Mouse (Mus musculus) limb, embryonic 14.5 days (tissue): ENCODE measurements around the gene Foxa2. TPM values are rescaled to one million over a fixed set of nuclear protein-coding genes. Genes with fewer than 3 reads are reported as not detected.
A peak's percentile ranks its signal among the peaks of the same experiment; 100 is the strongest.

ENCODE experiments used
- ATAC-seq: fragments of 200-750 bp; cut with Nextera tagmentation; 2 replicates; pipeline ENCODE4 v1.8.0; 2017; ENCODE audit warnings: low read depth, moderate number of reproducible peaks, moderate TSS enrichment; ENCODE audit not compliant: low FRiP score
- DNase-seq: peaks from one replicate; pipeline ENCODE4 v3.0.0-alpha.2; 2015; ENCODE audit warnings: low spot score
- H3K27ac ChIP-seq: fragments of 300-500 bp; sonication (generic); replicated peaks from 2 replicates; pipeline ENCODE4 v1.5.1; 2014; ENCODE audit warnings: low read depth, mild to moderate bottlenecking, low read length, moderate library complexity, mixed read lengths
- H3K27me3 ChIP-seq: fragments of 300-500 bp; sonication (generic); 2 replicates; pipeline ENCODE4 v1.6.1; 2014; ENCODE audit warnings: low read length, mixed read lengths; ENCODE audit not compliant: control insufficient read depth, insufficient read depth
- H3K36me3 ChIP-seq: fragments of 300-500 bp; sonication (generic); 2 replicates; pipeline ENCODE4 v1.6.1; 2014; ENCODE audit warnings: mild to moderate bottlenecking, low read length, moderate library complexity, mixed read lengths; ENCODE audit not compliant: control insufficient read depth, insufficient read depth
- H3K4me1 ChIP-seq: fragments of 300-500 bp; sonication (generic); 2 replicates; pipeline ENCODE4 v1.6.1; 2014; ENCODE audit warnings: antibody characterized with exemption, low read length, mixed read lengths; ENCODE audit not compliant: control insufficient read depth, insufficient read depth
- H3K4me2 ChIP-seq: fragments of 300-500 bp; sonication (generic); replicated peaks from 2 replicates; pipeline ENCODE4 v1.6.1; 2014; ENCODE audit warnings: low read depth, mild to moderate bottlenecking, low read length, moderate library complexity; ENCODE audit not compliant: severe bottlenecking
- H3K4me3 ChIP-seq: fragments of 300-500 bp; sonication (generic); replicated peaks from 2 replicates; pipeline ENCODE4 v1.5.1; 2014; ENCODE audit warnings: low read length
- H3K9ac ChIP-seq: fragments of 300-500 bp; sonication (generic); 2 replicates; pipeline ENCODE4 v1.6.1; 2014; ENCODE audit warnings: mild to moderate bottlenecking, low read depth, low read length, moderate library complexity; ENCODE audit not compliant: severe bottlenecking
- H3K9me3 ChIP-seq: fragments of 300-500 bp; sonication (generic); 2 replicates; pipeline ENCODE4 v1.6.1; 2016; ENCODE audit warnings: low read length; ENCODE audit not compliant: control insufficient read depth
- POLR2A ChIP-seq: fragments of 200-500 bp; IDR thresholded peaks from 2 replicates; pipeline ENCODE4 v1.8.0; 2012; ENCODE audit warnings: inconsistent platforms, mild to moderate bottlenecking, moderate library complexity, borderline replicate concordance; ENCODE audit not compliant: insufficient read depth, insufficient read length; ENCODE audit errors: extremely low read depth
- WGBS: fragments of 180-500 bp; shearing (Covaris S2); extraction: QIAGEN DNeasy Blood & Tissue Kit; methylation state at CpG from one replicate; pipeline ENCODE4 v1.1.7; 2014; 5-methylcytosine and 5-hydroxymethylcytosine counted together
- polyA plus RNA-seq, 2 experiments: library from polyadenylated mRNA; depleted of rRNA in 1 of 2; stranded (reverse) in 1 of 2; unstranded in 1 of 2; fragments of >200 nt; fragmentation: Nextera tagmentation in 1 of 2; extraction: Ambion mirVana in 1 of 2; gene quantifications; 2 replicates each; pipeline versions ENCODE4 v1.2.1 to v1.2.3; 2012 to 2014

Foxa2 gene
- polyA plus RNA-seq, 2 experiments: 0.14 to 1.7 TPM

- Histone ChIP-seq H3K9ac (no peak overlapping the region), H3K4me3 (no peak overlapping the region), H3K4me1 (peaks cover 10% of the 10 kb centered on the region; the same call in 1 of the 2 replicates), H3K9me3 (no peaks in the 10 kb centered on the region), H3K27ac (no peak overlapping the region), H3K27me3 (peaks cover 100% of the 10 kb centered on the region), H3K36me3 (no peaks in the 10 kb centered on the region), H3K4me2 (no peak overlapping the region)
- TF ChIP-seq POLR2A: no peak
- no peak for DNase-seq
- 8% methylated on average over 16 of the region's 17 CpGs for WGBS
- no peak for ATAC-seq
These were observed 3.3 kb downstream of the Foxa2 start for GRCm38 (mm10) chr2:148043271-148043975.

- Histone ChIP-seq H3K27me3 (peaks cover 100% of the 10 kb centered on the region), H3K36me3 (no peaks in the 10 kb centered on the region), H3K4me3 (no peak overlapping the region), H3K27ac (no peak overlapping the region), H3K4me1 (peaks cover 10% of the 10 kb centered on the region; the same call in 1 of the 2 replicates), H3K4me2 (no peak overlapping the region), H3K9ac (no peak overlapping the region), H3K9me3 (no peaks in the 10 kb centered on the region)
- 1% methylated on average over 3 of the region's 3 CpGs for WGBS
- TF ChIP-seq POLR2A: no peak
- ATAC-seq (no peak), DNase-seq (no peak)
These were observed 4.6 kb downstream of the Foxa2 start for GRCm38 (mm10) chr2:148042126-148042640.

GRCm38 (mm10) chr2:148041381-148041780, 5.4 kb downstream of the Foxa2 start:
- TF ChIP-seq POLR2A: no peak
- peaks cover 10% of the 10 kb centered on the region; the same call in 1 of the 2 replicates for H3K4me1 ChIP-seq
- no peak overlapping the region for H3K27ac ChIP-seq
- H3K4me2 ChIP-seq: no peak overlapping the region
- 7% methylated on average over 5 of the region's 5 CpGs for WGBS
- no peaks in the 10 kb centered on the region for H3K9me3 ChIP-seq
- ATAC-seq (no peak), DNase-seq (no peak)
- H3K36me3 ChIP-seq: no peaks in the 10 kb centered on the region
- no peak overlapping the region for H3K9ac ChIP-seq
- peaks cover 100% of the 10 kb centered on the region for H3K27me3 ChIP-seq
- no peak overlapping the region for H3K4me3 ChIP-seq

GRCm38 (mm10) chr2:148040236-148041121, 6.3 kb downstream of the Foxa2 start:
- WGBS: 3% methylated on average over 35 of the region's 37 CpGs
- H3K9ac ChIP-seq: no peak overlapping the region
- no peak overlapping the region for H3K4me3 ChIP-seq
- ATAC-seq (no peak), DNase-seq (no peak)
- H3K9me3 ChIP-seq: no peaks in the 10 kb centered on the region
- no peak overlapping the region for H3K27ac ChIP-seq
- peaks cover 1% of the 10 kb centered on the region; the same call in 1 of the 2 replicates for H3K4me1 ChIP-seq
- no peak for TF ChIP-seq POLR2A
- peaks cover 99% of the 10 kb centered on the region for H3K27me3 ChIP-seq
- H3K4me2 ChIP-seq: no peak overlapping the region
- H3K36me3 ChIP-seq: no peaks in the 10 kb centered on the region

- ATAC-seq (no peak), DNase-seq (no peak)
- H3K9me3 ChIP-seq: no peaks in the 10 kb centered on the region
- no peak overlapping the region for H3K27ac ChIP-seq
- no peak for TF ChIP-seq POLR2A
- H3K27me3 ChIP-seq: peaks cover 99% of the 10 kb centered on the region
- H3K4me2 ChIP-seq: no peak overlapping the region
- no peak overlapping the region for H3K9ac ChIP-seq
- peak overlapping the region; percentile 4; the same call in 1 of the 2 replicates for H3K4me3 ChIP-seq
- H3K36me3 ChIP-seq: no peaks in the 10 kb centered on the region
- H3K4me1 ChIP-seq: no peaks in the 10 kb centered on the region; the same call in 1 of the 2 replicates
- WGBS: 1% methylated on average over 52 of the region's 53 CpGs
These were observed 7.2 kb downstream of the Foxa2 start for GRCm38 (mm10) chr2:148039351-148040235.
